Mouse (Mus musculus) cerebellum, adult 2 months (tissue): Measurements from ENCODE around the gene Magi2. TPM values are rescaled to one million over a fixed set of nuclear protein-coding genes. Genes with fewer than 3 reads are reported as not detected.

Experiments used
- DNase-seq, 2 experiments: peaks; one replicate each; pipeline ENCODE4 v3.0.0; 2021
- H3K27ac ChIP-seq: fragments of 200-500 bp; 2 replicates; pipeline ENCODE4 v1.5.1; 2012; ENCODE audit warnings: low read length, control low read depth, inconsistent platforms; ENCODE audit not compliant: insufficient read depth
- H3K27me3 ChIP-seq: fragments of 200-500 bp; 2 replicates; pipeline ENCODE4 v1.6.1; 2012; ENCODE audit warnings: inconsistent platforms, mild to moderate bottlenecking, low read length, moderate library complexity; ENCODE audit not compliant: control insufficient read depth, insufficient read depth
- H3K4me1 ChIP-seq: fragments of 200-500 bp; 2 replicates; pipeline ENCODE4 v1.6.1; 2011; ENCODE audit warnings: low read length; ENCODE audit not compliant: control insufficient read depth, insufficient read depth
- H3K4me3 ChIP-seq: fragments of 200-500 bp; replicated peaks from 2 replicates; pipeline ENCODE3; 2011; ENCODE audit warnings: mild to moderate bottlenecking, low read depth, low read length, control low read depth; ENCODE audit not compliant: insufficient read depth
- CTCF ChIP-seq: fragments of 200-500 bp; IDR thresholded peaks from 2 replicates; pipeline ENCODE4 v1.5.1; 2011; ENCODE audit warnings: low read depth, mild to moderate bottlenecking, control low read depth, low read length, moderate library complexity, borderline replicate concordance; ENCODE audit not compliant: insufficient read depth
- POLR2A ChIP-seq: fragments of 200-500 bp; IDR thresholded peaks from 2 replicates; pipeline ENCODE4 v1.6.1; 2011; ENCODE audit warnings: low read length, control low read depth, borderline replicate concordance; ENCODE audit not compliant: insufficient read depth
- WGBS: fragments of 180-500 bp; shearing (Covaris S2); methylation state at CpG from one replicate; pipeline ENCODE4 v1.1.7; 2018; 5-methylcytosine and 5-hydroxymethylcytosine counted together
- polyA plus RNA-seq: library from polyadenylated mRNA; depleted of rRNA; stranded (reverse); fragments of >200 nt; gene quantifications from 2 replicates; pipeline ENCODE4 v1.2.3, GENCODE M21; 2012

The Magi2 gene
- polyA plus RNA-seq, 1 experiment, result 30.1 TPM

DNA sequence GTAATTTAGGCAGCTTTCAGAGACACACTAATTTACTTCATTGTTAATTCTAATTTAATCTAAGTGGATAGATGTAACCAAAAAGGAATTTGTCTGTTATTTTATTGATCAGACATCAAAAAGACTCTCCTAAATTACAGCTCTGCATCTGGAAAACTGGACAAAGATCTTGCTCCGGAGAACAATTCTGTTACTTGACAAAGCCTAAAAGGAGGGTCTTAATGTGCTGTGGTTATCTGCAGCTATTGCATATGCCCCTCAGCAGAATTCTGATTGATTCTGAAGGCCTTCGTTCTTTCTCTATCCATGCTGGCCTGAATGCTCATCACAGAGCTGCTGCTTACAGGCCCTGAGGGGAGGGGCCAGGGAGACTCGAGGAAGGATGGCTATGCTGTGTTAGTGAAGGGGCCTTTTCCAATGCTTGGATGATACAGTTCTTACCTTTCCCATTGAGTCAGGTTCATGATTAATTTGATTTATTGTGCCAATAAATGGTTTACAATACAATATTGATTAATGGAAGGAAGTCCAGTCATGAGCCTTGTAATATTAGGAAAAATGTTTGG is 842.2 kb downstream of the Magi2 start:
- 40% methylated on average over 3 of the region's 3 CpGs for WGBS
- Histone ChIP-seq H3K27me3 (no peaks in the 10 kb centered on the region), H3K4me3 (no peak overlapping the region), H3K4me1 (no peaks in the 10 kb centered on the region), H3K27ac (no peak overlapping the region)
- TF ChIP-seq POLR2A, result no peak
- TF ChIP-seq CTCF, result no peak
- no peak for DNase-seq

DNA sequence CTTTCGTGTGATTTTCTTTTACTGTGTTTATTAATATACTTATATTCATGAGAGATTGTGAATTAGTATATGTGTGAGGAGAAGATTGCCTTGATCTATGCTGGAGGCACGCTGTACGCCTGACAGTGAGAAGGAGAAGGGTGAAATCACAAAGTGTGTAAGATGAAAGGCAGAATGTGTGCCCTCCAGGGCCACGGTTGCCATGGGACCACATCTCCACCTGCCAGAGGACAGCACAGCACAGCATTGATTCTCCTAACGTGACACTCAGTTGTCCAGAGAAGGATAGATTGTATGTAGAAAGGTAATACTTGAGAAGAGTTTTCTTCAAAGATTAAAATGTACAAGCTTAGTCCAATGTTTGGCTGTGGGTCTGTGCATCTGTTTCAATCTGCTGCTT is 847.3 kb downstream of the Magi2 start:
- H3K4me3 ChIP-seq, result no peak overlapping the region
- DNase-seq, result no peak
- TF ChIP-seq CTCF (no peak), POLR2A (no peak)

DNA sequence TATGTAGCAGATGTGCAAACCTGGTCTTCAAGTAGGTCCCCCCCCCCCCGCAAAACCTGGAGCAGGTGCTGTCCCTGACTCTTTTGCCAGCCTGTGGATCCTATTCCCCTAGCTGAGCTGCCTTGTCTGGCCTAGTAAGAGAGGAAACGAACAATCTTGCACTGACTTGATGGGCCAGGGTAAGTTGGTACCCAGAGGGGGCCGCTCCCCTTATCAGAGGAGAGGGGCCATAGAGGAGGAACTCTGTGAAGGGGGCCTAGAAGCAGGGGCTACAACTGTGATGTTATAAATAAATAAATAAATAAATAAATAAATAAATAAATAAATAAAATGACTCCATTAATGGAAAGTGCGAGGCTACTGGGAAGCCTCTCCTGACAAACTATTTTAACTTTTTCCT is 848.0 kb downstream of the Magi2 start:
- no peak for DNase-seq
- Histone ChIP-seq H3K4me1 (no peaks in the 10 kb centered on the region), H3K4me3 (no peak overlapping the region), H3K27ac (no peak overlapping the region), H3K27me3 (no peaks in the 10 kb centered on the region; the same call in 1 of the 2 replicates)
- 95% methylated on average over 4 of the region's 4 CpGs for WGBS
- TF ChIP-seq CTCF, result no peak
- TF ChIP-seq POLR2A, result no peak

More for the DNA sequence above, 847.3 kb downstream of the Magi2 start:
- H3K4me1 ChIP-seq, result no peaks in the 10 kb centered on the region
- 77% methylated on average over 5 of the region's 5 CpGs for WGBS
- no peaks in the 10 kb centered on the region; the same call in 1 of the 2 replicates for H3K27me3 ChIP-seq
- H3K27ac ChIP-seq, result no peak overlapping the region

DNA sequence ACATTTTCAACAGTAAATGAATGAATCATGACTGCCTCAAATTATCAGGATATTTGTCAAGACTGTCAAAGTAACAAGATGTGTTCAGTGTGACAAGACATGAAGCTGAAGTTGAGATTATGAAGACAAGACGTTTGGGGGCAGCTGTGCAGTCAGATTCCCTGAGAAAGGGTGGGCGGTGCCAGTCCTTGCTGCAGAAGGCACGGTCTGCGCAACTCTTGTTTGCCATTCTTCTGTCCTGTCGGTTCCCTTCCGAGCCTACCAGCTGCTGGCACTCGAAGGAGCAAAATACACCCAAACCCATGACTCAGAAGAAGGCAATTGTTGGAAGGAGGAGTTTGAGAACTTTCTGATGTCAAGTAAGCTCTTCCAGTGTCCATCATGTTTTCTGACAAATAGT is 852.1 kb downstream of the Magi2 start:
- Histone ChIP-seq H3K27me3 (no peaks in the 10 kb centered on the region; the same call in 1 of the 2 replicates), H3K4me3 (no peak overlapping the region), H3K4me1 (no peaks in the 10 kb centered on the region), H3K27ac (no peak overlapping the region)
- TF ChIP-seq CTCF (no peak), POLR2A (no peak)
- 76% methylated on average over 7 of the region's 7 CpGs for WGBS
- no peak for DNase-seq

DNA sequence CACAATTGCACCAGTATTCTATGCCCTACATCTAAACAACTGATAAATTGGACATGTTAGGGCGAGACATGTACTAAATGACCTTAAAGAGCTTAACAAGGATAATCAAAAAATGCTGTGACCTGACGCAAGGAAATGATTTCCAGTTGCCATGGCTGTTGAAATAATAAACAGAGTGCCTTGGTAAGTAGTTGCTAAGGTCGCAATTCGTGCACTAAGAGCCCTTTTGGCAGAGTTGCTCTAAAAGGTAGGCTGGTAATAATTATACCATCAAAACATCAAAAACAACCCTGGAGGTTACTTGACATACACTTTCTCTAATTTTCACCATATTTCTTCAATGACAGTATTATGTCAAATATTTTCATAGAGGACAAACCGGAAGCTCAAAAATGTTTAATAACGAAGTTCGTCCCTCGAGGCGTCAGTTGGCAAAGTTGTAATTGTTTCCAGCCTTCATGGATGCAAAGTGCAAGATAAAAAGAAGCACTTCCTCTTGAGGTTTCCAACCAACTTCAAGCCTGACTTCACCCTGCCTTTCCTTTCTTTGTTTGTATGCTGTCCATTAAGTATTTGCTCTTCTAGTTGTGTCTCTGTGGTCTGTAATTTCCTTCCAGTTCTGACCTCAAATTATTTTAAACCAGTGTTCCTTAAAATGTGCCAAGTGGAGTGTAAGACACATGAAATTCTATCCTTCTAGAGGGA is 853.9 kb downstream of the Magi2 start:
- whole genome bisulfite sequencing, result 87% methylated on average over 9 of the region's 9 CpGs
- TF ChIP-seq POLR2A (no peak), CTCF (no peak)
- H3K27ac ChIP-seq, result no peak overlapping the region
- no peak for DNase-seq
- no peak overlapping the region for H3K4me3 ChIP-seq
- H3K27me3 ChIP-seq, result no peaks in the 10 kb centered on the region; the same call in 1 of the 2 replicates
- no peaks in the 10 kb centered on the region for H3K4me1 ChIP-seq

DNA sequence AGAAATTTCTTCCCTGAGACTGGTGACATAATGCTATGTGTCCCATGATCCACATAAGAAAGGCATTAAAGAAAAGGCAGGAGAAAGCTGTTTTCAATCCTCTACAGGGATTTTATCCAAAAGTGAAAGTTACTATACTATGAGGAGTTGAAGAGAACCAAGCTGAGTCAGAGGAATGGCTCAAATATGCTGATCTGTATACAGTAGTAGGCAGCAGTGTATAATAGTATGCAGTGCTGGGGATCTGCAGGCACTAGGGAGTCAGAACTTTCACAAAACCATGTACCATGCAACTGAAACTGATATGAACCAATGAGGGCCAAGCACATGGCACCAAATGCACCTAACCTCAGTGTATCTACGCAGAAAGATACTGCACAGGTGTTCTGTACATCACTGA is 855.5 kb downstream of the Magi2 start:
- WGBS, result 93% methylated on average over 1 of the region's 1 CpGs
- Histone ChIP-seq H3K4me1 (no peaks in the 10 kb centered on the region), H3K4me3 (no peak overlapping the region), H3K27ac (no peak overlapping the region), H3K27me3 (no peaks in the 10 kb centered on the region)
- TF ChIP-seq CTCF, result no peak
- no peak for TF ChIP-seq POLR2A
- no peak for DNase-seq

DNA sequence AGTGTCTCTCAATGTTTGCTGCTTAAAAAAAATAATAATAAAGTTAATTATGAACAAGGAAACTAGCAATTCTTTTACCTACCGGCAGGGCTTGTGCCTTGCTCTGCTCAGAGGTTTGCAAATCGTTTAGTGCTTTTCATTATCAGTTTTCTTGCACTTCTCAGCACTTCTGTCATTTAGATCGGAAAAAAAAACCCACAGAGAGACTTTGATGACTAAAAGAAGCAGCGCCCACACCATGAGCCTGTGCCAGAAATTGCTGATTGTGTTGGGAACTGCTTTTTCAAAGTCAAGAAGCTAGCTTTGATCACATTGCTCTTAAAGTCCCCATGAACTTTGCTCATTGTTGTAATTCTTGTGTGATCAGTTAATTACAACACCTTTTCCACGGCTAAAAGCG is 860.2 kb downstream of the Magi2 start:
- no peak for DNase-seq
- H3K4me3 ChIP-seq, result no peak overlapping the region
- WGBS, result 82% methylated on average over 6 of the region's 6 CpGs
- no peaks in the 10 kb centered on the region for H3K27me3 ChIP-seq
- no peak for TF ChIP-seq POLR2A
- TF ChIP-seq CTCF, result no peak
- no peaks in the 10 kb centered on the region; the same call in 1 of the 2 replicates for H3K4me1 ChIP-seq
- no peak overlapping the region for H3K27ac ChIP-seq

DNA sequence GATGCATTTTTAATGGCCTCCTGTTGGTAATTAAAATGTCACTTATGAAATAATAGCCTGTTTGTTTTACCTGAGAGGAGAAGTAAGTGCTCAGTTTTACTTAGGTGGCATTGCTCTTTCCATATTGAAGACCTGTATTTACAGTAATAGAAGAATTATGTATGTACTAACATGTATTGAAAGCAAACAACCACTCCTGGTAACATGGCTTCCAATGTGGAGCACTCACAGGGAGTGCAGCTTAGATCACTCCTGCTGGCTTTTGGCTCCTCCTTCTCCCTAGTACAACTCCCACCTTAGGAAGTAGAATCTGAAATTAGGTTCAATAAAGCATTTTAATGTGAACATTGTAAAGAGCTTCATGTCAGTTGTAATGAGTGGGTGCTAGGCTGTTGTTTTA is 877.0 kb downstream of the Magi2 start:
- TF ChIP-seq CTCF (no peak), POLR2A (no peak)
- DNase-seq, result no peak
- Histone ChIP-seq H3K4me3 (no peak overlapping the region), H3K4me1 (peaks cover under 1% of the 10 kb centered on the region; the same call in 1 of the 2 replicates), H3K27me3 (no peaks in the 10 kb centered on the region), H3K27ac (no peak overlapping the region)

DNA sequence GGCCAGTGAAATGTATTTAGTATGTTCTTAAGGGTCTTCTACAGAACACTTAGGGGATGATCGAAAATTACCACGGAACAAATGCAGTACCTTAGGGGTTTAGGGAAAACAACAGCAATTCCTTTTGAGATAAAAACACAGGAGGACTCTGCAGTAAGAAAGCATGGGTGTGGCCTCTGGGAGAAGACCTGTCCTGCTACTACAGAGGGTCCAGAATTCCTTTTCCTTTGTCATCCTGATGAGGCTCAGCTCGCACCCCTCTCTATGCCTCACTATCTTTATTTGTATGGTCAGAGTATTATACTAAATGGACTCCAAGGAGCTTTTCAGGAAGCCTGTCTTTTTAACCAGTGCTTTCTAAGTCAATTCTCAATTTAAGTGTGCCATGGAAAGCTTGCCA is 877.7 kb downstream of the Magi2 start:
- no peak for DNase-seq
- no peaks in the 10 kb centered on the region for H3K27me3 ChIP-seq
- H3K27ac ChIP-seq, result no peak overlapping the region
- TF ChIP-seq CTCF (no peak), POLR2A (no peak)
- 83% methylated on average over 3 of the region's 3 CpGs for WGBS
- peaks cover 7% of the 10 kb centered on the region for H3K4me1 ChIP-seq
- no peak overlapping the region for H3K4me3 ChIP-seq
